Mouse (Mus musculus) granulocyte monocyte progenitor cell, adult 5-6 weeks (primary cell): ENCODE data around the gene Sec14l5. TPM values are rescaled to one million over a fixed set of nuclear protein-coding genes. Genes with fewer than 3 reads are reported as not detected.

Experiments used
- ATAC-seq: replicated peaks from 2 replicates; pipeline ENCODE4 v1.8.0; 2016; ENCODE audit warnings: mild to moderate bottlenecking, moderate TSS enrichment, inconsistent platforms; ENCODE audit not compliant: poor library complexity, severe bottlenecking
- total RNA-seq, 2 experiments: library from RNA; stranded (forward) in 1 of 2; stranded (reverse) in 1 of 2; fragments of 200-712, 200-1000 nt in 1 of 2; fragments of >200 nt in 1 of 2; fragmentation: Nextera tagmentation in 1 of 2; gene quantifications; 2 replicates each; pipeline ENCODE4 v1.2.3; 2014 to 2017

Gene Sec14l5
- total RNA-seq (2014; fragmentation: Nextera tagmentation): not detected in 2 replicates
- not detected in 2 replicates for total RNA-seq (2017)

GRCm38 (mm10) chr16:5147037-5147385 is at the start of gene Sec14l5:
TSS of gene Sec14l5 (plus strand) at chr16:5147109.
- ATAC-seq: no peak

DNA sequence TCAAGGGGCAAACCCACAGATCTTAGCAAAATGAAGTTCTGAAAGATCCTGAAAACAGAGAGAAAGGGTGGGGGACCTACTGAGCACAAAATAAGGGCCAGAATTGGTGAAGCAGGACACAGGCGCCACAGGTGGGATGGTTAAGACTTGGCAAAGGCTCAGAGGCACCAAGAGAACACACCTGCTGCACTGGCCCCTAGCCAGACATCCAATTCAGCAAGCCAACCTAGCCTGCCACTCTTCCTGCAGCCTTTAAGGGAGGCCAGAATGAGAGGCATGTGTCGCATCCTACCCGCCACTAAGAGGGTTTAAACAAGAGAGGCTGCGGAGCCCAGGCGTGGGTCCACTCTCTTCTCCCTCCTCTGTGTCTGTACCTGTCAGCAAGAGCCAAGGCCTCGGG is 45.9 kb upstream of the Sec14l5 start:
- ATAC-seq: no peak

DNA sequence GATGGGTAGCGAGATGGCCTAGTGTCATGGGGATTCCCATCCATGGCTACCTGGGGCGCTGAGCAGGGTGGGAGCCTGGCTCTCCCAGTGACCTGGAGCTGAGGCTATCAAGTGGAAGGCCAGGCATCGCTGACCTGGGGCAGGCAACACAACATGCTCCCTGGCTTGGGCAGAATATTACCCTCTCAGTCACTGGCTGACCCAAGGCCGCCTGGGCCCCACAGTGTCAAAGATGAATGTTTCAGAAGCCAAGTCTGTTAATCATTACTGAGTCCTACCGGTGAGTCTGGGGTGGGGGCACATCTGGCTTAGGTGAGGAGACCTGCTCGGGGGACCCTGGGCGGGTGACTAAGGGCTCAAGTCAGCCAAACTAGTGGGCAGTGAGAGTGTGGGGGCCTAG is 37.0 kb upstream of the Sec14l5 start:
- no peak for ATAC-seq

DNA sequence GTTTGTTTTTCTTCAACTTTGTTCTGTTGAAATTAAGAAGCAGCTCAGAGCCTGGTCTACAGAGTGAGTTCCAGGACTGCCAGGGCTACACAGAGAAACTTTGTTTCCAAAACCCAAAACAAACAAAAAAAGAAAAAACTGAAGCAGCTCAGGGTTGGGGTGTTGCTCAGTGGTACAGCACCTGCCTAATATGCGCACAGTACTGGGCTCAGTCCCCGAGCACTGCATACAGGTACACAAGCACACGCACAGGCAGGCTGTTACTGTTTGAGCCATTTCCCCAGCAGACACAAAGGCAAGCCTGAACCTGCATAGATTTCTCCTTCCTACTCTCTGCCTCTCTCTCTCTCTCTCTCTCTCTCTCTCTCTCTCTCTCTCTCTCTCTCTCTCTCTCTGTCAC is 35.9 kb upstream of the Sec14l5 start:
- ATAC-seq: no peak

GRCm38 (mm10) chr16:5113002-5113550 is 33.8 kb upstream of the Sec14l5 start:
- no peak for ATAC-seq

DNA sequence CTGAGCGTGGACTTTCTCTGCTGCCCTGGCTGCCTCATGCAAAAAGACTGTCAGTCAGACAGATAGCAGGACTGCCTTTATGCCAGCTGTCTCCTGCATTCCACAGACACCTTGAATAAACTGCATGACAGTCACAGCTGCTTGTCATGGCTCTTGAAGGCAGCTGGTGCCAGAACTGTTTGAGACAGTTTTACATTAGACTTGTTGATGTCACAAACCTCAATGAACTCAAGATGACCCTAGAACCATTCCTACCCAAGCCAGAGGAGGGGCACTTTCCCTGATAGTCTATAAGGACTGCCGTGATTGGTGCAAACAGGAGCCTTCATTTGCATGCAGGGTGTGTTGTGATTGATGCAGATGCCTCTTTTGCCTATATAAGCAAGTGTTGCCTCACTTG is 33.3 kb upstream of the Sec14l5 start:
- no peak for ATAC-seq

DNA sequence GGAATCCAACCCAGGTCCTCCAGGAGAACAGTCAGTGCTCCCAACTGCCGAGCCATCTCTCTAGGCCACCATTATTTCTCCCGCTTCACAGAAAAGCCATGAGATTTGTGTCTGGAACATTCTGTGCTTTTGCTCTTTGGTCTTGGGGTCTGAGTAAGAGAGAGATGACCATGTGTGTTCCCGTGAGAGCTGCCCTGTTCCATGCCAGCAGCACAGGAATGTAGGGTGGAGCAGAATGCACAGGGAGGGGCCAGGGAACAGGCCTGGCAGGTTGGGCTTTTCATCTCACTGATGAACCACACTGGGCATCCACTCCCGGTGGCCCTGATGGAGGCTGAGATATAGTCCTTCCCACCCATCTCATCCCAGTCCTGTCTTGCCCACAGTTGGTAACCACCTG is 27.5 kb upstream of the Sec14l5 start:
- ATAC-seq: no peak

- no peak for ATAC-seq
Measured at GRCm38 (mm10) chr16:5119845-5120244, 27.1 kb upstream of the Sec14l5 start.

DNA sequence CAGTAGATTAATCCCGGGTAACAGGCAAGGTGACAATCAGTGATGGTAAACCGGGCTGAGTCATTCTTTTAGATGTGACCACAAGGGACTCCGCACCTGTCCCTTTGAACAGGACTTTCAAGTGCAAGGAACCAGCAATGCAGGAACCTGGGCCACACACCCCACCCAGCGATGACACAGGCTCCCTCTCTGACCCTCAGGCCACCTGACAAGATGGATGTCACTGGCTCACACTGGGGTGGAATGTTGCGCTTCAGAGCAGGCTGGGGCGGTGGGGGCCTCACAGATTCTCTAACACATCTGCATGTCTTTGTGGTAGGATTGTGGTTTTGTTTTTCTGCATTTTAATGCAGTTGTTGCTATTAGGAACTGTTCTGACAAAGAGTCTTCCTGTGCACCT is 23.4 kb upstream of the Sec14l5 start:
- ATAC-seq: no peak

GRCm38 (mm10) chr16:5130196-5130595 is 16.7 kb upstream of the Sec14l5 start:
- ATAC-seq: no peak

GRCm38 (mm10) chr16:5130766-5131165 is 16.1 kb upstream of the Sec14l5 start:
- peak; percentile 79 for ATAC-seq

DNA sequence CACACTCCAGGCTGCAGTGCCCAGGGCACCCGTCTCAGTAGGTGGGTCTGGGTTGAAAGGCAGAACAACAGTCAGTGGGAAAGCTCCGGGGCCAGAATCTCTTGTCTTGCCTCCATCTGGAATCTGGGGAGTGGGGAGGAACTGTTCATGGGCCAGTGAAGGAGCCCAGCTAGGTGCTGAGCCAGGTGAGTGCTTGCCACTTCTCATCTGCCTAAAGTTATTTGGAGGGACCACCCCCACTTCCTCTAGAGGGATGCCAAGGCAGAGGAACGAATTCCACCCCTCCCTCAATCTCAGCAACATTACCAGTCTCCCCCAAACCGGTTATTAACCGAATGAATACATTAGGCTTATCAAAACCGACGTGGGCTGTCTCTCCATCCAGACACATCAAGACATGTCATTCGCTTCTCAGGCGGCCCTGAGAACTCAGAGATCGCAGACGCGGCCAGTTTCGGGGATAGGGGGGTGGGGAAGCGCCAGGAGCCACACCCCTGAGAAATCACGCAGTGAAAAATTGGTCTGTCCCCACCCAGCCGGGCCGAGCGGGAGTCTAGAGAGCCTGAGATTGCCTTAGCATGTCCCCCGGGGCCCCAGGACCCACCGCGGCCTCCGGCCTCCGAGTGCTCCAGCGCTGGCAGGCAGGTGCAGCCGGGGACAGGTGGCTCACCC is 15.5 kb upstream of the Sec14l5 start:
- ATAC-seq: no peak

DNA sequence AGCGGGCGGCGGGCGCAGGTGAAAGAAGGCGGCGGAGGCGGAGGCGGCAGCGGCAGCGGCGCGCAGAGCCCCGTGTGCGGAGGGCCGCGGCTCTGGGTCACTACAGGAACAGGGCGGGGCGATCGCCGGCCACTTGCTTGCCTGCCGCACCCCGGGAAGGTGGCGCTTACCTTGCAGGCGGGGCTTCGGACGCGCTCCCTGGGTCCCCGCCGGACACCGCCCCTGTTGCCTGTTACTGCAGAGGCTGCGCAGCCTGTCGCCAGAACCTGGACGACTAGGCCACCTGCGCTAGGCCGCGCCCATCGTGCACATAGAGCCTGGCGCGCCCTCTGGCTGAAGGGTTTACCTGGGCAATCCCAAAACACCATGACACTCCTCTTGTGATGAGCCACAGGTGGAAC is 14.5 kb upstream of the Sec14l5 start, which contains the start of gene Ppl:
Ppl (minus strand) TSS at position 21 of the 401 bp plus-strand sequence.
- peak; percentile 68 for ATAC-seq

DNA sequence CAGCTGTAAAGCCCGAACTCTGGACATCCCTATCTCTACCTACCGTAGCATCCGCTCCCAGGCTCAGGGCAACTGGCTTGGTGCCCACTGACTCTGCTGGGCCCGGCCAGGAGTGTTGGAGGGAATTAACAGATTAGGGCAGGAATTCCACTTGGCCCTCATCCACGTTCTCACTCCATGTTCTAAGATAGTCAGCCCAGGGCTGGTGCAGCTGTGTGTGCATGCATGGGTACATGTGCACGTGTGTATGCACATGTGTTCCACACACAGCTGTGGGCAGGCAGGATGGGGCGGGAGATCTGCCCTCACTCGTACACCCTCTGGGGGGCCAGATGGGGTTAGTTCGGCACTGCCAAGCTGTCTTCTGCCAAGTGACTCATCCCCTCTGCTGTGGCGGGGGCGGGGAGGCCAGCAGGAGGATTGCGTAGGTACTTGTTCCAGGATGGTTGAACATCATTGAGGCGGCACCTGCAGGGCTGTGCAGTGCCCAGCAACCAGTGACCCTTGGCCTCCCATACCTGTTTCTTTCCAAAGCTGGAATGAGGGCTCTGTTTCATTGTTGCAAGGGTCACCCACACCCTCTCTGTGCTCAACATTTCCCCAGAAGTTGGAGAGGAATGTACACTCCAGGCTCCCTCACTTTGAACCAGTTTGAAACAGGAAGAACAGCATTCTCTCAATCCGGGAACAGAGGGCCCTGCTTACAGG is 12.1 kb upstream of the Sec14l5 start:
- ATAC-seq: no peak

DNA sequence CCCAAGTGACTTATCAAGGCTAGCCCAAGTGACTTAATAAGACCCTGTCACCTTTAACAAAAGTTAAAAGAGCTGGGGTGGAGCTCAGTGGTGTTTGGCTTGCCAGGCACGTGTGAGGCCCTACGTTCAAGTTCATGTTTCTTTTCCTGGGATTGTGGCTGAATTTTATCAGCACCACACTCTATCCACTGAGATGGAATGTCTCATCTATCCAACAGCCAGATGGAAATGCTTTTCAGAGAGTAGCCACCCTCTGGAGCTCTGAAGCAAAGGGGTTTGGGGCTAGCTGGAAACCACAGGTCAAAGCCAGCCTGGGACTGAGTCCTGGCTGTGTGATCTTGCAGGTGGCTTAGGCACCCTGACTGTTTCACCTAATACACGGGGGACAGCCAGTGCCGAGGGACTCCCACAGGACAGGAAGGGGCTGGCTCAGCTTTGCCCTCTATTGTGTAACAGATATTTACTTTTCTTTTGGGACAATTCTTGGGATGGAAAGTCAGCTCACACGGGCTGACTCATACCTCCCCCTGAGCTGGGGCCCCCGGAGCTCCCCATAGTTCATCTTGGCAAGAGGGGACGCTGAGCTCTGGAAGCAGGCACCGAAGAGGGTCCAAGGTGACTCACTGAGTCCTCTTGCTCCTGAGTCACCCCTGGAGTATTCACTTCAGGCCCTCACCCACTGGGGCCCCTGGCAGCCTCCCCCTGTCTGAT is 11.2 kb upstream of the Sec14l5 start:
- no peak for ATAC-seq

DNA sequence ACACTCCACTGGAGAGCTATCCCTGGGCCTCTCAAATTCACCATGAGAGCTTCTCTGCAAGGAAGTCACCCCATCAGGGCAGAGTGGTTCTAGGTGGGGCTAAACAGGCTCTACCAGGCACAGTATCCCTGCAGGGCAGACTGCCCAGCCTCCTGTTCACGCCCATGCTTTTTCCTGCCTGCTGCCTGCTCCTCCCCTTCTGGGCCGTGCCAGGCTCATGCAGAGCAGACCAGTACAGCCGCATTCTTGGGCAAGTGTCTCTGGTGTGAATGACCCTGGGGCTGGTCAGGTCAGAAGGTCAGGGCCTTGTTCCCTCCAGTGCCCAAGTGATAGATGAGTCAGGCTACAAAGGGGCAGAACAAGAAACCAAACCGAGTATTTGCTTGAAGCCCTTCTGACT is 10.4 kb upstream of the Sec14l5 start:
- no peak for ATAC-seq

- no peak for ATAC-seq
Measured at GRCm38 (mm10) chr16:5137006-5137540, 9.8 kb upstream of the Sec14l5 start.

DNA sequence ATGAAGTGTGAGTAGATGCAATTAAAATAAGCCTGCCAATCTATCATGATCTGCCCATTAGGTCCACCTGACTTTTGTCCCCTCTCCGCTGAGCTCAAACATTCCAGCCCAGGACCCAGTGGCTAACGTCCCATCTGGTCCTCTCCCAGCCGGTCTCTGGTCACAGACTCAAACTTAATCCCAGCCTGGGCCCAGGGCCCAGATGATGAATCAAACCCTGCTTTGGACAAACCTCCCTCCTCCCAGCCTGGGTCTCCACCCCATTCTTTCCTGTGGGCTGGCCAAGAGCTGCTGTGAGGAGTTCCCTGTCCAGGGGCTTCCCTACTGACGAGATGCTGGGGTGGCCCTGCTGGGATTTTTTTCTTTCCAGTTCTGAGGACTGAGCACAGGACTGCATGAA is 7.2 kb upstream of the Sec14l5 start:
- ATAC-seq: no peak

GRCm38 (mm10) chr16:5145570-5145969 is 1.3 kb upstream of the Sec14l5 start:
- peak; percentile 67 for ATAC-seq

DNA sequence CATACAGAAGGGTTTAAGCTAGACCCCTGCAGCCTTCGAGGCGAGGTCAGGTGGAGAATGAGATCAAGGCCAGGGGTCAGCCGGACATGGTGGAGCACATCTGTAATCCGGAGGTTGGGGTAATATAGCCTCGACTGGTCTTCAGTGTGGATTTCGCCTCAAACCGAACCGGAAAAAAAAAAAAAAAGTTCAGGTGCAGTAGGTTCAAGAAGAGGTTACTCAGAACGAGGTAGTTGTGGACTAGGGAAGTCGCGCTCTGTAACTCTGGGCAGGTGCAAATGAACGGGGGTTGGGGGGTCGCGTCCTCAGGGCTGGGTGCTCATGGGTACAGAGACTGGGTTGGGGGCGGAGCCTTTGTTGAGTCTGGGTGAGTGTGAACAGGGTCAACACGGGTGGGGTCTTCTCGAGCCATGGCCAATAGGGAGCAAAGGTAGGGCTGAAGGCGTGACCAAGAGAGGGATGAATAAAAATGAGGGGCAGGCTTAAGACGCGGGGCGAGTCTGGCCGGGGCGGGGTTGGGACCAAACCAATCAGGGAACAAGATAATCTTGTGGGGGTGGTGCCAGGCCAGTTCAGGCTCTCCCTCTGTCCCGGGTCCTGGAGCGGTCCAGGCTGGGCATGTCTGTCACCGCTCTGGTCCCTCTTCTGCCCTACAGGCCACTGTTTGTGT is 407 bp upstream of the Sec14l5 start:
- peak; percentile 94 for ATAC-seq
